Mouse (Mus musculus) bone marrow, adult 2 months (tissue): ENCODE data around the gene Tpr. TPM values are rescaled to one million over a fixed set of nuclear protein-coding genes. Genes with fewer than 3 reads are reported as not detected.

Experiments used
- H3K27ac ChIP-seq: fragments of 200-500 bp; 2 replicates; pipeline ENCODE4 v1.5.1; 2012; ENCODE audit warnings: low read depth, mild to moderate bottlenecking, control low read depth, inconsistent platforms, low read length; ENCODE audit not compliant: control insufficient read depth, poor library complexity, insufficient read depth
- H3K4me1 ChIP-seq: fragments of 200-500 bp; 2 replicates; pipeline ENCODE4 v1.6.1; 2011; ENCODE audit warnings: low read length; ENCODE audit not compliant: control insufficient read depth, insufficient read depth
- H3K4me3 ChIP-seq: fragments of 200-500 bp; replicated peaks from 2 replicates; pipeline ENCODE3; 2011; ENCODE audit warnings: mild to moderate bottlenecking, low read depth, low read length, control low read depth; ENCODE audit not compliant: control insufficient read depth
- CTCF ChIP-seq: fragments of 200-500 bp; IDR thresholded peaks from 2 replicates; pipeline ENCODE4 v1.5.1; 2011; ENCODE audit warnings: low read length, control low read depth; ENCODE audit not compliant: control insufficient read depth, insufficient read depth
- POLR2A ChIP-seq: fragments of 200-500 bp; IDR thresholded peaks from 2 replicates; pipeline ENCODE4 v1.6.1; 2011; ENCODE audit warnings: low read depth, mild to moderate bottlenecking, control low read depth, low read length, borderline replicate concordance; ENCODE audit not compliant: control insufficient read depth
- WGBS: fragments of 180-500 bp; shearing (Covaris S2); methylation state at CpG from one replicate; pipeline ENCODE4 v1.1.7; 2018; 5-methylcytosine and 5-hydroxymethylcytosine counted together
- polyA plus RNA-seq: library from polyadenylated mRNA; stranded (reverse); fragments of >200 nt; gene quantifications from 2 replicates; pipeline ENCODE4 v1.2.4, GENCODE M21; 2011; ENCODE audit warnings: low replicate concordance; ENCODE audit not compliant: missing spikeins, insufficient read depth, insufficient read length

Tpr gene
- polyA plus RNA-seq, 1 experiment = 144 TPM

DNA sequence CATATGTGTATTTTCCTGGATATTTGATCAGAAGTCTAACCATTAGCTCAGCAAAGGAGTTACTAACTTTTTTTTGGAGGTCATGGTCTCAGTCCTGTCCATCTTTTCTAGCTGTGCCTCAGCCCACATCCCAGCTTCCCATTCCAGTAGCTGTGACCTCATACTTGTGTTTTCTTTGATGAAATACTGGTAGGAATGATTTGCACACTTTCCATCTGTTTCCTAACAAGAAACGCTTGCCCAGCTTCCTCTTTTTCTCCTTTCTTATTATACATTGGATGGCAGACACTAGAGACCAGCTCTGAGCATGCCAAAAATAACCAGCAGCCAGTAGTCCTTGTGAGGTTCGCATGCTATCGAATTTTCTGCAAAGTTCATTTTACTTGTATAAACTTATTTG lies 77.4 kb downstream of the Tpr start:
- 4% methylated on average over 3 of the region's 3 CpGs for WGBS
- no peak for TF ChIP-seq CTCF
- H3K4me1 ChIP-seq = no peaks in the 10 kb centered on the region; the same call in 1 of the 2 replicates
- H3K27ac ChIP-seq = no peak overlapping the region
- no peak overlapping the region for H3K4me3 ChIP-seq

DNA sequence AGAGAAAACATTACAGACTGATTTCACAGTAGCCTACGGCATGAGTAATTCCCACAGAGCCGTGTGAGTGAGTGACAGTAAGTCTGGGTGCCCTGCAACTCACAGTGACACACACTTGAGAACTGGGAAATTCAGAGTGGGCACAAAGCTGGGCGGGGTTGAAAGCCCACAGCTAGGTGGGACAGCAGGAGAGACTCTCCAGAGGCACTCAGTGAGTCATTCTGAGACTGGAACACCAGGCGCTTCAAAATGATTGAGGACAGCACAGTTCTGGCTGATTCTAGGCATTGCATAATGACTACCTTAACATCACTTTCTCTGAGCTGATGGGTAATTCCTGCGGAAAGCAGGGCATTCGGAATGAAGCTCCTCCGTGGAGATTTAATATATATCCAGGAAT lies 79.9 kb downstream of the Tpr start:
- Histone ChIP-seq H3K4me3 (no peak overlapping the region), H3K27ac (no peak overlapping the region), H3K4me1 (no peaks in the 10 kb centered on the region; the same call in 1 of the 2 replicates)
- WGBS = 80% methylated on average over 7 of the region's 7 CpGs
- TF ChIP-seq CTCF = no peak
- no peak for TF ChIP-seq POLR2A

DNA sequence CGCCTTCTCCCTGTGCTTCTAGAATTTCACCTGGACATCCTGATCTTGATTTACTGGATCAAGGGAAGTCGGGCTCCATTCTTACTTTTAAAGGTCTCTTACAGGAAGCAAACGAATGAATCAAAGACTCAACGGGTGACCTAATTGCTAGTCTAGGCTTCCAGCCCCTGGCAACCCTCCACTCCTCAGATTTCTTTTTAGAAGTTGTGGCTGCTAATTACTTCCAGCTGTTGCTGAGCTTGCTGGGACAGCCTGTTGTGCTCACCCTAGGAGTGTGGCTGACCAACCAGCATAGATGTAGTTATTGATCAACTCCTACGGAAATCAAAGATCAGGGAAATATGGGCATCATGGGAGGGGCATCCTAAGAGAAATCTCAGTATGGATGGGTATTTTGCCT lies 88.0 kb downstream of the Tpr start:
- Histone ChIP-seq H3K4me3 (no peak overlapping the region), H3K27ac (no peak overlapping the region), H3K4me1 (no peaks in the 10 kb centered on the region)
- 87% methylated on average over 5 of the region's 5 CpGs for WGBS
- TF ChIP-seq CTCF (no peak), POLR2A (no peak)

DNA sequence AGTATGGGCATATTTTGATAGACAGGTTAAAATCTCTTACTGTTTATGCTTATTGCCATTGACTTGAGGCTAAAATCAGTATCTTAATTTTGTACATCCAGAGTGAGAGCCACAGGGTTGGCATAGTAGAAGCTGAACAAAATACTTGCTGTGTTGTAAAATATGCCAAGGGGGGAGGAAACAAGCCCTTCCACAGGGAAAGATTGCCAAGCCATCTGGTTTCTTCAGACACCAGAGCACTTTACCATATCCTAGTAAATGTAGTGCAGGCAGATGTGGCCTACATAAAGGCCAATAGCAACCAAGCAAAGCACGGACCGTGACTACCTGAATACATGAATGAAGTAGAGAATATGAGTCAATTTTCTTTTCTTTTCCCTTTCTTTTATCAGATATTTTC lies 96.5 kb downstream of the Tpr start:
- Histone ChIP-seq H3K27ac (no peak overlapping the region), H3K4me3 (no peak overlapping the region), H3K4me1 (no peaks in the 10 kb centered on the region)
- 84% methylated on average over 2 of the region's 2 CpGs for WGBS
- TF ChIP-seq POLR2A = no peak
- TF ChIP-seq CTCF = no peak

DNA sequence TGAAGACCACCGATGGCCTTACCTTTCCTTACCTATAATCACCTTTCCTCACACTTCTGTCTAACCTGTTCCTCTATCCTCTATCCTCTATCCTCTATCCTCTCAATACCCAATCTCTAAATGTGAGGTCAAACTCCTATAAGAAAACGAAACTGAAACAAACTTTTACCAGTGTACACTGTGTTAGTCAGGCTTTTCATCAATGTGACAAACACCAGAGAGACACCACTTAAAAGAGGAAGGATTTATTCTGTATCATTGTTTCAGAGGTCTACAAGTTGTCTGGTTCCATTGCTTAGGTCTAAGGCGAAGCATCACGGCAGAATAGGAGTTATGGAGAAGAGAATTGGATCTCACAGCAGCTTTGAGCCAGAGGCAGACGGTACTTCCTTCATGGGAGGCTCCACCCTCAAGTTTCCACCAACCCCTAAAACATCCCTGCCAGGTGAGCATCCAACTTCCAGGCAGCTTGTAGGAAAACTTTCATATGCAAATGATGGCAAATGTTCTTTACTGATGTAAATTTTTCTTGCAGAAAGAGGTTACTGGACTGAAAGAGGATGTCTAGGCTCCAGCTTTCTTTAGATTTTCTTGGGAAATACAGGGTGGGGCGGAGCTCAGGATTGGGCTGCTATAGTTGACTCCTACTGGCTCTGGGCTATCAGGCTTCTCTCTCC lies 104.1 kb downstream of the Tpr start:
- no peak overlapping the region for H3K4me3 ChIP-seq
- WGBS = 50% methylated on average over 6 of the region's 6 CpGs
- TF ChIP-seq CTCF = no peak
- TF ChIP-seq POLR2A = no peak
- H3K27ac ChIP-seq = no peak overlapping the region
- no peaks in the 10 kb centered on the region for H3K4me1 ChIP-seq

DNA sequence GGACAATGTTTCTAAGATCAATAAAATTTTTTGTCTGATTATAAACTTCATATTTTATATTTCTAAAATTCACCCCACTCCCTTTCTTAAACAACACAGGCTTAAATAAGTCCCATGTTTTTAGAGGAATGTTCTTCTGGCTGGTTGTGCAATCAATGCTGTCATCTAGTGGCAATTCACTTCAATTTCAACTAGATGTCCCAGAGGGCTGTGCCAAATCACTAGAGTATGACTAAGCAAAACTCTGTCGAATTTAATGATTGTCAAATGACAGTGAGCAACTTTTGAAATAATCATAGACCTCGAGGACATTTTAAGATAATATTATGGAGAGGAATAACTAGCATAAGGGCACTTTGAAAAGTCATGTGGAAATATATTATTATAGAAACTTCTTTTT lies 105.1 kb downstream of the Tpr start:
- no peak for TF ChIP-seq CTCF
- TF ChIP-seq POLR2A = no peak

DNA sequence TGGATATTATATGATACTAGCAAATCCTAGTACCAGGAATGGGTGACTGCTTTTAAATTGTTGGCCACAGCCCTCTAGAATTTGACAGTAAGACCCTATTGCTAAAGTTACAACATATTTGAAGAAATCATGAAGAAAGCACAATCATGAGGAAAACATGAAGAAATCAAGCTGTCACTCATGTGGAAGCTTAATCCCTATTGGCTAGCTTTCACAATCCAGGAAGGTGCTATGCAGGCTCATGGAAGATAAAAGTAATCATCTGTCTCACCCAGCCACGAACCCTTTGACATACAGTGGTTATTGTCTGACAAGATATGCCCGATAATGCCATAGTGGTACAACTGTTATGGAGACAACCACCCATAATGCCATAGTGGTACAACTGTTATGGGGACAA lies 105.5 kb downstream of the Tpr start:
- H3K4me3 ChIP-seq = no peak overlapping the region

More for the DNA sequence above, 105.1 kb downstream of the Tpr start:
- Histone ChIP-seq H3K4me3 (no peak overlapping the region), H3K27ac (no peak overlapping the region), H3K4me1 (no peaks in the 10 kb centered on the region)
- WGBS = 17% methylated on average over 2 of the region's 2 CpGs

More for the DNA sequence above, 105.5 kb downstream of the Tpr start:
- no peak for TF ChIP-seq POLR2A
- 71% methylated on average over 2 of the region's 2 CpGs for WGBS
- no peak overlapping the region for H3K27ac ChIP-seq
- no peaks in the 10 kb centered on the region for H3K4me1 ChIP-seq

Other genes starting within 250 kb of the Tpr start
- not detected in 2 replicates for gene Pdc, start 73.4 kb upstream of the Tpr start, polyA plus RNA-seq
- gene Odr4, start 242 bp downstream of the Tpr start, polyA plus RNA-seq = 10.3 and 19.3 TPM in 2 replicates
- gene Prg4, start 73.3 kb downstream of the Tpr start, polyA plus RNA-seq = 0.25 and 1.7 TPM in 2 replicates